Mouse (Mus musculus) CH12.LX (cell line): ENCODE data around the gene Gal3st2.
"Not testable (repeated sequence)": the region's sequence is repeated elsewhere in the genome, so short reads cannot be mapped to it uniquely, and the experiment has no call there.

Source experiments
- CHD1 ChIP-seq: IDR thresholded peaks from 2 replicates; pipeline ENCODE4 v1.6.1; 2012; ENCODE audit warnings: low read depth, low read length, improper control_type of control experiment, inconsistent platforms
- MAX ChIP-seq: IDR thresholded peaks from 2 replicates; pipeline ENCODE4 v1.6.1; 2011; ENCODE audit warnings: low read length, improper control_type of control experiment
- POLR2A ChIP-seq: IDR thresholded peaks from 2 replicates; pipeline ENCODE4 v1.6.1; 2011; ENCODE audit warnings: low read depth, mild to moderate bottlenecking, improper control_type of control experiment, low read length

DNA sequence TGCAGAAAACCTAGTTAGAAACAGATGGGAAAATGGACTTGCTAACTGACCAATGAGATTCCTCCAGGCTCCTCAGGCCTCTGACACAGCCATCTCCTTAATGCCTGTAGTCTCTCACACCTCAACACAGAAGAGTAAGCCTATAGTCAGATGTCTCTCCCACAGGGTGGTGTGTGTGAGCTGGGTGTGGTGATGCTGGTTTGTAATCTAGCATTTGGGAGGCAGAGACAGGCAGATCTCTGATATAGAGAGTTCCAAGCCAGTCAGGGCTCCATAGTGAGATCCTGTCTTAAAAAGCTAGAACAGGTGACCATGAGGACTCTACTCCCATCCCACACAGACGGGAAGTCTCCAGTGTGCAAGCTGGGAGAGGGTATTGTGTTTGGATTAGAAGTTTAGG is 57.7 kb downstream of the Gal3st2 start:
- not testable (repeated sequence) for TF ChIP-seq MAX, CHD1, POLR2A
